ENCODE assay signal across 19 mouse cellular contexts in the genomic region with DNA sequence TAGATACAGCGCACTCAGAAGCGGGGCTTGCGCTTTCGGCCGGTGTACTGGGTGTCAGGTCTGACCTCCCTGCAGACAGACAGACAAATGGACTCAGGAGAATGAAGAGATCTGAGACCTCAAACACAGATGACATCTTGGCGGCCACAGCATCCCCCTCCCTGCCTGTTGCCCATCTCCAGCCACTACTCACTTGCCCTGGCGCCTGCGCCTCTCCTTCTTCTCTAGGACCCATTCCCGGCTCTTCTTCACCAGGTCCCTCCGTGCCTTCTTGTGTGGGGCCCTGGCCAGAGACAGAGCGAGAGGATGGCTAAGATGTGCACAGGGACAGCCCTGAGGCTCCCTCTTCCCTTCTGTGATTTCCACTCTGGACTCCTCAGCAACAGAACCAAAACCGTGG. TPM values are rescaled to one million over a fixed set of nuclear protein-coding genes. Genes with fewer than 3 reads are reported as not detected.
"Had no signal": no experiment of that assay in that cellular context is flagged by ENCODE, and none has a peak within 500 bp of the region (broad histone marks: within the 10 kb centered on the region; RNA-seq: fewer than 3 reads in every experiment).

No protein-coding gene starts in this region.

- H3K27me3 ChIP-seq: midbrain, embryonic 13.5 days; midbrain, embryonic 15.5 days; neural tube, embryonic 13.5 days; neural tube, embryonic 15.5 days had no signal

- ATAC-seq: midbrain, embryonic 13.5 days; midbrain, embryonic 15.5 days had no signal

- H3K27ac ChIP-seq: midbrain, embryonic 10.5 days; midbrain, embryonic 13.5 days; midbrain, embryonic 15.5 days; neural tube, embryonic 13.5 days; neural tube, embryonic 15.5 days had no signal

- H3K9me3 ChIP-seq: midbrain, embryonic 10.5 days; midbrain, embryonic 13.5 days; midbrain, embryonic 15.5 days; neural tube, embryonic 13.5 days; neural tube, embryonic 15.5 days had no signal

- H3K4me3 ChIP-seq: midbrain, embryonic 10.5 days; midbrain, embryonic 13.5 days; midbrain, embryonic 15.5 days; myocyte; neural tube, embryonic 13.5 days; neural tube, embryonic 15.5 days had no signal

- H3K9ac ChIP-seq: lung, embryonic 14.5 days; midbrain, embryonic 13.5 days; midbrain, embryonic 15.5 days; neural tube, embryonic 13.5 days; neural tube, embryonic 15.5 days had no signal

- H3K4me2 ChIP-seq: lung, embryonic 14.5 days; midbrain, embryonic 13.5 days; midbrain, embryonic 15.5 days; neural tube, embryonic 13.5 days; neural tube, embryonic 15.5 days had no signal

- DNase-seq: lung, adult 18-20 months; lung, embryonic 14.5 days; lung, postnatal 4 days; retina, postnatal 1 day; right cerebral cortex, adult 18-20 months; right cerebral cortex, postnatal 25 days; right cerebral cortex, postnatal 4 days; spleen, adult 18-20 months; thymus, adult 18-20 months; thymus, postnatal 14 days; thymus, postnatal 36 days had no signal

- H3K4me1 ChIP-seq: midbrain, embryonic 10.5 days; midbrain, embryonic 13.5 days; midbrain, embryonic 15.5 days; neural tube, embryonic 13.5 days; neural tube, embryonic 15.5 days had no signal

RNA-seq across cellular contexts. Expression of a gene that starts 24.7 kb away (rescaled TPM):
- total RNA-seq: megakaryocyte, adult 5-6 weeks; megakaryocyte-erythroid progenitor cell, adult 5-6 weeks had no signal

RNA-seq across cellular contexts. Expression of a gene that starts 36.3 kb away (rescaled TPM):
- total RNA-seq: megakaryocyte-erythroid progenitor cell, adult 5-6 weeks had no signal
- polyA plus RNA-seq: myocyte had no signal
